Mouse (Mus musculus) midbrain, embryonic 10.5 days (tissue): Measurements from ENCODE around the gene Fstl4. TPM values are rescaled to one million over a fixed set of nuclear protein-coding genes. Genes with fewer than 3 reads are reported as not detected.
A peak's percentile ranks its signal among the peaks of the same experiment; 100 is the strongest.

Experiments
- DNase-seq: peaks from one replicate; pipeline ENCODE4 v3.0.0-alpha.2; 2017; ENCODE audit warnings: low spot score
- H3K27ac ChIP-seq: fragments of 300-500 bp; sonication (generic); replicated peaks from 2 replicates; pipeline ENCODE4 v1.5.1; 2016; ENCODE audit warnings: mild to moderate bottlenecking
- H3K27me3 ChIP-seq: fragments of 300-500 bp; sonication (generic); 2 replicates; pipeline ENCODE4 v1.6.1; 2016; ENCODE audit warnings: low read depth, mild to moderate bottlenecking; ENCODE audit not compliant: poor library complexity, severe bottlenecking
- H3K36me3 ChIP-seq: fragments of 300-500 bp; sonication (generic); 2 replicates; pipeline ENCODE4 v1.6.1; 2016; ENCODE audit warnings: mild to moderate bottlenecking, moderate library complexity
- H3K4me1 ChIP-seq: fragments of 300-500 bp; sonication (generic); 2 replicates; pipeline ENCODE4 v1.6.1; 2016
- H3K4me3 ChIP-seq: fragments of 300-500 bp; sonication (generic); 2 replicates; pipeline ENCODE4 v1.5.1; 2016; ENCODE audit warnings: mild to moderate bottlenecking, moderate library complexity
- H3K9me3 ChIP-seq: fragments of 300-500 bp; sonication (generic); replicated peaks from 2 replicates; pipeline ENCODE4 v1.6.1; 2016; ENCODE audit warnings: mild to moderate bottlenecking
- WGBS: fragments of 180-500 bp; shearing (Covaris S2); methylation state at CpG from one replicate; pipeline ENCODE4 v1.1.7; 2016; 5-methylcytosine and 5-hydroxymethylcytosine counted together
- polyA plus RNA-seq: library from polyadenylated mRNA; unstranded; fragments of >200 nt; fragmentation: Nextera tagmentation; extraction: Ambion mirVana; gene quantifications from 2 replicates; pipeline ENCODE4 v1.2.1, GENCODE M21; 2016

The Fstl4 gene
- 0.59 and 0.75 TPM in 2 replicates for polyA plus RNA-seq

GRCm38 (mm10) chr11:52764461-52764893 lies at the start of gene Fstl4:
Fstl4 (plus strand) TSS chr11:52764634.
- H3K9me3 ChIP-seq = no peaks in the 10 kb centered on the region
- WGBS = 0% methylated on average over 37 of the region's 48 CpGs
- peak within 1 kb of the TSS; percentile 61; the same call in 1 of the 2 replicates for H3K27ac ChIP-seq
- peak; percentile 42 for DNase-seq
- H3K36me3 ChIP-seq = no peaks in the 10 kb centered on the region
- peaks cover 61% of the 10 kb centered on the region for H3K27me3 ChIP-seq
- H3K4me3 ChIP-seq = peak within 1 kb of the TSS; percentile 74
- H3K4me1 ChIP-seq = peaks cover 20% of the 10 kb centered on the region

GRCm38 (mm10) chr11:52718570-52718969 lies 45.9 kb upstream of the Fstl4 start:
- Histone ChIP-seq H3K27ac (no peak overlapping the region), H3K9me3 (no peaks in the 10 kb centered on the region), H3K4me1 (no peaks in the 10 kb centered on the region), H3K36me3 (no peaks in the 10 kb centered on the region), H3K27me3 (no peaks in the 10 kb centered on the region), H3K4me3 (no peak overlapping the region)
- DNase-seq = no peak
- 70% methylated on average over 1 of the region's 1 CpGs for WGBS

GRCm38 (mm10) chr11:52721087-52721486 lies 43.3 kb upstream of the Fstl4 start:
- no peaks in the 10 kb centered on the region for H3K9me3 ChIP-seq
- no peaks in the 10 kb centered on the region for H3K36me3 ChIP-seq
- H3K27me3 ChIP-seq = no peaks in the 10 kb centered on the region
- H3K4me3 ChIP-seq = no peak overlapping the region
- no peaks in the 10 kb centered on the region for H3K4me1 ChIP-seq
- H3K27ac ChIP-seq = no peak overlapping the region
- WGBS = 86% methylated on average over 6 of the region's 6 CpGs
- DNase-seq = no peak

- no peak overlapping the region for H3K27ac ChIP-seq
- H3K4me3 ChIP-seq = no peak overlapping the region
- H3K36me3 ChIP-seq = no peaks in the 10 kb centered on the region
- H3K27me3 ChIP-seq = no peaks in the 10 kb centered on the region
- DNase-seq = no peak
- no peaks in the 10 kb centered on the region for H3K9me3 ChIP-seq
- no peaks in the 10 kb centered on the region for H3K4me1 ChIP-seq
- 94% methylated on average over 4 of the region's 4 CpGs for WGBS
Observed at GRCm38 (mm10) chr11:52722706-52723105, 41.7 kb upstream of the Fstl4 start.

- H3K9me3 ChIP-seq = no peaks in the 10 kb centered on the region
- DNase-seq = no peak
- WGBS = 92% methylated on average over 1 of the region's 1 CpGs
Observed at GRCm38 (mm10) chr11:52726001-52726400, 38.4 kb upstream of the Fstl4 start.

GRCm38 (mm10) chr11:52728479-52728878 lies 36.0 kb upstream of the Fstl4 start:
- Histone ChIP-seq H3K36me3 (no peaks in the 10 kb centered on the region), H3K4me1 (no peaks in the 10 kb centered on the region), H3K27ac (no peak overlapping the region), H3K4me3 (no peak overlapping the region), H3K27me3 (no peaks in the 10 kb centered on the region), H3K9me3 (no peaks in the 10 kb centered on the region)
- no peak for DNase-seq
- 85% methylated on average over 15 of the region's 15 CpGs for WGBS

More at GRCm38 (mm10) chr11:52726001-52726400, 38.4 kb upstream of the Fstl4 start:
- Histone ChIP-seq H3K27me3 (no peaks in the 10 kb centered on the region), H3K36me3 (no peaks in the 10 kb centered on the region), H3K27ac (no peak overlapping the region), H3K4me1 (no peaks in the 10 kb centered on the region), H3K4me3 (no peak overlapping the region)

GRCm38 (mm10) chr11:52729890-52730289 lies 34.5 kb upstream of the Fstl4 start:
- Histone ChIP-seq H3K9me3 (no peaks in the 10 kb centered on the region), H3K27me3 (no peaks in the 10 kb centered on the region), H3K4me3 (no peak overlapping the region), H3K36me3 (no peaks in the 10 kb centered on the region), H3K27ac (no peak overlapping the region), H3K4me1 (no peaks in the 10 kb centered on the region)
- 89% methylated on average over 5 of the region's 5 CpGs for WGBS
- no peak for DNase-seq

- Histone ChIP-seq H3K27ac (no peak overlapping the region), H3K4me3 (no peak overlapping the region), H3K36me3 (no peaks in the 10 kb centered on the region), H3K4me1 (no peaks in the 10 kb centered on the region), H3K9me3 (no peaks in the 10 kb centered on the region), H3K27me3 (no peaks in the 10 kb centered on the region)
- no peak for DNase-seq
- WGBS = 57% methylated on average over 8 of the region's 8 CpGs
Observed at GRCm38 (mm10) chr11:52731979-52732378, 32.5 kb upstream of the Fstl4 start.

GRCm38 (mm10) chr11:52734493-52735195 lies 29.8 kb upstream of the Fstl4 start:
- 87% methylated on average over 6 of the region's 6 CpGs for WGBS
- Histone ChIP-seq H3K4me3 (no peak overlapping the region), H3K4me1 (peaks cover 8% of the 10 kb centered on the region), H3K36me3 (no peaks in the 10 kb centered on the region), H3K27ac (no peak overlapping the region), H3K27me3 (no peaks in the 10 kb centered on the region), H3K9me3 (no peaks in the 10 kb centered on the region)
- no peak for DNase-seq

GRCm38 (mm10) chr11:52739187-52739586 lies 25.2 kb upstream of the Fstl4 start:
- Histone ChIP-seq H3K36me3 (no peaks in the 10 kb centered on the region), H3K27ac (no peak overlapping the region), H3K27me3 (peaks cover 3% of the 10 kb centered on the region; the same call in 1 of the 2 replicates), H3K4me3 (no peak overlapping the region), H3K4me1 (peaks cover 8% of the 10 kb centered on the region), H3K9me3 (no peaks in the 10 kb centered on the region)
- 25% methylated on average over 9 of the region's 9 CpGs for WGBS
- no peak for DNase-seq

GRCm38 (mm10) chr11:52740466-52740865 lies 24.0 kb upstream of the Fstl4 start:
- H3K9me3 ChIP-seq = no peaks in the 10 kb centered on the region
- H3K27me3 ChIP-seq = peaks cover 15% of the 10 kb centered on the region
- no peak overlapping the region for H3K4me3 ChIP-seq
- no peak for DNase-seq
- peaks cover 8% of the 10 kb centered on the region for H3K4me1 ChIP-seq
- H3K36me3 ChIP-seq = no peaks in the 10 kb centered on the region
- no peak overlapping the region for H3K27ac ChIP-seq

- no peaks in the 10 kb centered on the region for H3K9me3 ChIP-seq
- no peak overlapping the region for H3K27ac ChIP-seq
- peaks cover 37% of the 10 kb centered on the region for H3K27me3 ChIP-seq
- peaks cover 28% of the 10 kb centered on the region for H3K4me1 ChIP-seq
- no peak overlapping the region for H3K4me3 ChIP-seq
- no peaks in the 10 kb centered on the region for H3K36me3 ChIP-seq
- no peak for DNase-seq
Observed at GRCm38 (mm10) chr11:52743956-52744355, 20.5 kb upstream of the Fstl4 start.

- Histone ChIP-seq H3K4me1 (peaks cover 22% of the 10 kb centered on the region), H3K27me3 (peaks cover 46% of the 10 kb centered on the region), H3K9me3 (no peaks in the 10 kb centered on the region), H3K4me3 (no peak overlapping the region), H3K27ac (no peak overlapping the region), H3K36me3 (no peaks in the 10 kb centered on the region)
- WGBS = 63% methylated on average over 9 of the region's 9 CpGs
- DNase-seq = no peak
Observed at GRCm38 (mm10) chr11:52744593-52745450, 19.6 kb upstream of the Fstl4 start.
